Mouse (Mus musculus) spleen, embryonic (tissue): ENCODE measurements around the gene Ece1.

Experiments
- CTCF ChIA-PET: fragments of 350-600 bp; sonication (Branson Sonifier 250); formaldehyde crosslinking; loops from one replicate; lab custom pipeline; 2022; lab: Charles Lee

Ece1 gene

GRCm38 (mm10) chr4:137855741-137856341 lies 6.2 kb upstream of the Ece1 start:
- CTCF ChIA-PET: interaction anchor here (0.6 to 0.7 kb wide), 2 partner anchors 52 to 95 kb away, joined by 3 to 5 read pairs; no protein-coding TSS in a partner anchor

- CTCF ChIA-PET: interaction anchor here (0.5 to 0.8 kb wide), 2 partner anchors 104 to 719 kb away, joined by 4 to 6 read pairs; no protein-coding TSS in a partner anchor
Observed at GRCm38 (mm10) chr4:137857116-137857515, 4.9 kb upstream of the Ece1 start.

DNA sequence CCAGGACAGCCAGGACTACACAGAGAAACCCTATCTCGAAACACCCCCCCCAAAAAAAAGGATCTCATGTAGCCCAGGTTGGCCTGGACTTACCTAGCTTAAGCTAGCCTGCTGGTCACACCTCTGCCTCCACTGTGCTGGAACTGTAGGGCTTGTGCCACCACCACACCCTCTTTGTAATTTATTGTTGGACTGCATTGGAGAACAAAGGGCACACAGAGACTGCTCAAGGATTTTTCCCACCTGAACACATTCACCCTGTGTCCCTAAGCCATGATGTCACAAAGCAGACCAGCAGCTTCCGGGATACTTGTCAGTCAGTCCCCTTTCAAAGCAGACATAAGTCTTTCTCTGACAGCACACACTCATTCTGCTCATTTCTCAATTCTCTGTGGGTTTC lies 3.7 kb upstream of the Ece1 start:
- CTCF ChIA-PET: interaction anchor here (0.6 kb wide), 2 partner anchors 78 to 526 kb away, joined by 4 read pairs; no protein-coding TSS in a partner anchor

GRCm38 (mm10) chr4:137861461-137862011 lies 501 bp upstream of the Ece1 start:
- CTCF ChIA-PET: interaction anchor here (0.6 kb wide), 1 partner anchor 13 kb away, joined by 16 read pairs; no protein-coding TSS in a partner anchor

GRCm38 (mm10) chr4:137862516-137863240 lies 641 bp downstream of the Ece1 start:
- CTCF ChIA-PET: interaction anchor here (0.7 kb wide), 1 partner anchor 129 kb away, joined by 5 read pairs; no protein-coding TSS in a partner anchor

GRCm38 (mm10) chr4:137864031-137864430 lies 2.0 kb downstream of the Ece1 start:
- CTCF ChIA-PET: interaction anchor here (0.7 kb wide), 1 partner anchor 104 kb away, joined by 3 read pairs; no protein-coding TSS in a partner anchor

DNA sequence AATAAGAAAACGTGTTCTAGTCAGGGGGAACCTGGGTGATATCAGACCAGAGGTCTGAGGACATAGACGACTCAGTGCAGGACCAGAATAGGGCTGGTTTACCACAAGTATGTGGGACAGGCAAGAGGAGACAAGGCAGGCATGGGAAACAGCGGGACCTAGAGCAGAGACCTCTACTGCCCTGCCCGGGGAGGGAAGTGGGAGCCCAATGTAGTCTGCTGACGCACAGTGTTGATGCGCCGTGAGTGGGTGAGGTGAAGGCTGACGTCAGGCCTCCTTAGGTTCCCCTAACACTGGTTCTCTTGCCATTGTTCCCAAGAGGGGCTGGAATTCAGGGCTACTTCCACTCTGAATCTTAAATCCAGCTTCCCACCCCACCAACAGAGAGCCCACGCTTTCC lies 2.7 kb downstream of the Ece1 start:
- CTCF ChIA-PET: no interaction called here

- CTCF ChIA-PET: no interaction called here
Observed at GRCm38 (mm10) chr4:137865221-137865641, 3.2 kb downstream of the Ece1 start.

- CTCF ChIA-PET: no interaction called here
Observed at GRCm38 (mm10) chr4:137866206-137866863, 4.3 kb downstream of the Ece1 start.

DNA sequence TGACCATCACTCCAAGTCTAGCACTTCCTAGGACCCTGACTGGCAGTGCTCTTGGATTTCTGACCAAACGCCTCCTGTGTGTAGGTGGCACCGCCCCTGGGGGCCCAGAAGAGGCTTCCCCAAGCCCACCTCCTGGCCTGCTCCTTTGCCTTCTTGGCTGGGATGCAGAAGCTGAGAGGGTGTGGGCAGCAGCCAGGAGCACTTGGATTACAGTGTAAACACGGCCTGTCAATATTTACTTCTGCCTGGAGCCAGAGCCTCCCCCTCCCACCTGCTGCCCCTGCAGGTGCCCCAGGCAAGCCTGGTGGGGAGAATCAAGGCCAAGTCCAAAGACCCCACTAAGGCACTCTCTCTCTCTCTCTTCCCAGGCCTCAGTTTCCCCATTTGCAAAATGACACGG lies 5.2 kb downstream of the Ece1 start:
- CTCF ChIA-PET: no interaction called here

GRCm38 (mm10) chr4:137867675-137868257 lies 5.7 kb downstream of the Ece1 start:
- CTCF ChIA-PET: no interaction called here

GRCm38 (mm10) chr4:137869667-137870274 lies 7.7 kb downstream of the Ece1 start:
- CTCF ChIA-PET: interaction anchor here (0.7 to 0.8 kb wide), 2 partner anchors 53 to 320 kb away, joined by 3 to 10 read pairs; no protein-coding TSS in a partner anchor

DNA sequence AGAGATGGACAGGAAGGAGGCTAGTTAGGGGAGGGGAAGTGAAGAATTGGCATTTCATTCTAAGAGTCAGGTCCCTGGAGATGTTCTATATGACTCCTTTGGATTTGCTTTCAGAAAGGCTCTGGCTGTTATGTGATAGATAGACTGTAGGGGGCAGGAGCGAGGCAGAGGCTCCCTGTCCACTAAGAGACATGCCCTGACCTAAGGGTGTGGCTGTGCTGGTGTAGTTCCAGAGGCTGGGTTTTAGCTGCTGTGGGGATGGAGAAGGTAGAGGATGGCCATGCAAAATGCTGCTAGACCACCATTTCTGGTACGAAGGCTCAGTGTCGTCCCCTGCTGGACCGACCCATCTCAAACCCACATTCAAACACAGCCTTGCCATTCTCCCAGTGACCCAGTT lies 8.9 kb downstream of the Ece1 start:
- CTCF ChIA-PET: no interaction called here

GRCm38 (mm10) chr4:137871431-137871830 lies 9.4 kb downstream of the Ece1 start:
- CTCF ChIA-PET: no interaction called here

GRCm38 (mm10) chr4:137874337-137874736 lies 12.3 kb downstream of the Ece1 start:
- CTCF ChIA-PET: no interaction called here

- CTCF ChIA-PET: interaction anchor here (0.6 kb wide), 1 partner anchor 13 kb away, joined by 16 read pairs; no protein-coding TSS in a partner anchor
Observed at GRCm38 (mm10) chr4:137874826-137875225, 12.8 kb downstream of the Ece1 start.

DNA sequence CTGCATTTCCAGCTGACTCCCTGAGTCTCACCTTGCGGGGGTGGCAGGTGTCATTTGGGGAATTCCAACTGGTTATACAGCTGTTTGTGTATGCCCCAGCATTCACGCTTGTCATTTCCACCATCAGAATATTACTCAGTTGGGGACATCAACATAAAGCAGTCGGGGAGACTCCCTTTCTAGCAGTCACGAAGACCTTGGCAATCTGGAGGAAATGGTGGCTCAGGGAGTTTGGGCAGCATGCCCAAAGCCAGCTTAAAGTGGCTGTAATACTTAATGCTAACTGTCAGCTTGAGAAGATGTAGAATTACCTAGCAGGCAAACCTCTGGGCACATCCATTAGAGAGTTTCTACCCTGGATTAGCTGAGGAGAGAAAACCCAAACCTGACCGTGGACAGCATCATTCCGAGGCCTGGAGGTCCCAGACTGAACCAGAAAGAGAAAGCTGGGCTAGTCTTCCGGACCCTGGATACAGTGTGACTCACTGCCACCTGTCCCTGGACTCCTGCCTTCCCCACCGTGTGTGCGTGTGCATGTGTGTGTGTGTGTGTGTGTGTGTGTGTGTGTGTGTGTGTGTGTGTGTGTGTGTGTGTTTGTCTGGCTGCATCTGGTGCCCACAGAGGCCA lies 13.5 kb downstream of the Ece1 start:
- CTCF ChIA-PET: no interaction called here

- CTCF ChIA-PET: interaction anchor here (0.9 kb wide), 1 partner anchor 429 kb away, joined by 3 read pairs; no protein-coding TSS in a partner anchor
Observed at GRCm38 (mm10) chr4:137876834-137877233, 14.8 kb downstream of the Ece1 start.

DNA sequence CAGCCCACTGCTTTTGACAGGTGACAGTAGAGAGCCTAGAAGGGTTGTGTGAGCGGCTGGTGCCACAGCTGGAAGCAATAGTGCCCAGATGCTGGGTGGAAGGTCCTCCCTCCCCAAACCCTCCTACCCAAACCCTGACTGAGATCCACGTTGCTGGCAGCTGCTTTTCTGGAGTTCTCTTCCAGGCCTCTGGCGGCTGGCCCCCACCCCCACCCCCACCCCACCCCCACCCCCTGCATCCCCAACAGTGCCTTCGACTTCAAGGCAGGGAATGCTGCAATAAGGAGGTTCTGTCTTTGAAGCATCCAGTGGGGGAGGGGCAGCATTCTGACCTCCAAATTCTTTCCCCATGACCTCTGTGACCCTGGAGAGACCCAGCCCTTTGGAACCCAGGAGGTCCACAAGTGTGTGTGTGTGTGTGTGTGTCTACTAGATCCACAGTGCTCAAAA lies 15.4 kb downstream of the Ece1 start:
- CTCF ChIA-PET: interaction anchor here (0.6 kb wide), 1 partner anchor 50 kb away, joined by 3 read pairs; no protein-coding TSS in a partner anchor
